ENCODE assay signal across 8 mouse cellular contexts in the genomic region with DNA sequence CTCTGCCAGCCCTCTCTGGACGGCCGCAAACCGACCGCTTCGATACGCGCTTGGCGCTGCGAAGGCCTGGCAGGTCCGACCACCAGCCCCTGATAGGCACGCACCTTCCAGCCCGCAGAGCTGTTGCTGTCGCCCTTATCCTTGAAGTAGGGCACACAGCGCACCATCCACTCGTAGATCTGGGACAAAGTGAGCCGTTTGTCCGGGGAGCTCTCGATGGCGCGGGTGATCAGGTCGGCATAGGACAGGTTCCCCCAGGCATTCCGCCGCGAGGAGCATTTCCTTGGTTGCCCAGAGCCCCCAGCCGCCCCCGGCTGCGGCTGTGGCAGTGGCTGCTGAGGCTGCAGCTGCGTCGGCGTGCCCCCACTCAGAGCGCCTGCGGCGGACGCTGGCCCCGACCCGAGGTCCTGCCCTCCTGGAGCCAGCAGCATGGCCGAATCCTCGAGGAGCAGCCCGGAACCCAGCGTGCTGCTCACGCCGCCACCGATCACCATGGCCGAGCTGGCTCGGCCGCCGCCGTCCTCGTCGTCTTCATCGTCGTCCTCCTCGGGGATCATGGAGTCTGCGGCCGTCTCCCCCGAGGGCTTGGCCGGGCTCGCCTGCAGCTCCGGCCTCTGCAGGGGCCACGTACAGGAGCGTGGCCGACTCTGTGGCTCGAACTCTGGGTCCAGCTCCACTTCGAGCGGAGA. TPM values are rescaled to one million over a fixed set of nuclear protein-coding genes. Genes with fewer than 3 reads are reported as not detected.
DNase-seq lines count a peak whose midpoint lies in the region; ATAC-seq and TF ChIP-seq lines count a peak whose summit lies in the region.

No protein-coding gene starts in this region.

- DNase-seq in kidney, adult 18-20 months, result peak; percentile 53
- DNase-seq in kidney, adult 8-10 months, result no peak
- DNase-seq in adrenal gland, postnatal 36 days, result peak; percentile 46 to 48
- no peak for DNase-seq in forebrain, embryonic 14.5 days (ENCODE audit: low spot score)
- no peak for DNase-seq in frontal cortex, adult 2 months (ENCODE audit: extremely low spot score in 1 of 2, low spot score in 1 of 2)

- H3K27me3 ChIP-seq in forebrain, embryonic 14.5 days (replicated peaks; ENCODE audit: control insufficient read depth, insufficient read depth, low read length), result 0 out of 2 replicates have a peak, but pooled peaks cover 3% of the 10 kb centered on the region
- H3K27me3 ChIP-seq in intestine, postnatal 0 days (replicated peaks; ENCODE audit: control insufficient read depth, insufficient read depth, low read length), result no peaks in the 10 kb centered on the region
- no peaks in the 10 kb centered on the region for H3K27me3 ChIP-seq in lung, embryonic 16.5 days (ENCODE audit: control insufficient read depth, insufficient read depth, low read depth, low read length)
- H3K27me3 ChIP-seq in small intestine, adult 2 months (ENCODE audit: control insufficient read depth, insufficient read depth, low read length), result no peaks in the 10 kb centered on the region

- H3K4me3 ChIP-seq in forebrain, embryonic 14.5 days (ENCODE audit: low read depth, low read length), result peak overlapping the region; percentile 80
- H3K4me3 ChIP-seq in intestine, postnatal 0 days (ENCODE audit: low read depth, low read length), result peak overlapping the region; percentile 85
- peak overlapping the region; percentile 73 for H3K4me3 ChIP-seq in lung, embryonic 16.5 days (ENCODE audit: low read length)
- H3K4me3 ChIP-seq in small intestine, adult 2 months (ENCODE audit: low read depth, low read length), result peak overlapping the region; percentile 97

- H3K4me2 ChIP-seq in forebrain, embryonic 14.5 days (ENCODE audit: low read length), result peak overlapping the region; percentile 99
- H3K4me2 ChIP-seq in intestine, postnatal 0 days (replicated peaks; ENCODE audit: low read depth), result peak overlapping the region; percentile 97
- H3K4me2 ChIP-seq in lung, embryonic 16.5 days (ENCODE audit: low read depth, low read length), result peak overlapping the region; percentile 96

- H3K27ac ChIP-seq in forebrain, embryonic 14.5 days (ENCODE audit: low read depth, low read length), result no peak overlapping the region
- H3K27ac ChIP-seq in intestine, postnatal 0 days (ENCODE audit: low read depth, low read length), result peak overlapping the region; percentile 98
- H3K27ac ChIP-seq in lung, embryonic 16.5 days (ENCODE audit: low read length), result peak overlapping the region; percentile 96
- H3K27ac ChIP-seq in small intestine, adult 2 months (ENCODE audit: insufficient read depth, low read depth, low read length), result peak overlapping the region; percentile 51

- no peaks in the 10 kb centered on the region for H3K36me3 ChIP-seq in forebrain, embryonic 14.5 days (ENCODE audit: control insufficient read depth, insufficient read depth, low read length)
- H3K36me3 ChIP-seq in intestine, postnatal 0 days (ENCODE audit: control insufficient read depth, insufficient read depth), result no peaks in the 10 kb centered on the region
- H3K36me3 ChIP-seq in lung, embryonic 16.5 days (ENCODE audit: control insufficient read depth, insufficient read depth, low read length), result no peaks in the 10 kb centered on the region; the same call in 1 of the 2 replicates
- H3K36me3 ChIP-seq in small intestine, adult 2 months (ENCODE audit: control insufficient read depth, insufficient read depth, low read length), result peaks cover 10% of the 10 kb centered on the region; the same call in 1 of the 2 replicates

- peak overlapping the region; percentile 75 for H3K9ac ChIP-seq in forebrain, embryonic 14.5 days (ENCODE audit: low read length)
- H3K9ac ChIP-seq in intestine, postnatal 0 days (ENCODE audit: low read depth, low read length), result peak overlapping the region; percentile 86
- peak overlapping the region; percentile 85 for H3K9ac ChIP-seq in lung, embryonic 16.5 days (ENCODE audit: low read length)

- no peak for TF ChIP-seq CTCF in intestine, postnatal 0 days (IDR thresholded peaks at IDR 0.05; ENCODE audit: low read depth)
- no peak for TF ChIP-seq CTCF in small intestine, adult 2 months (IDR thresholded peaks at IDR 0.05; ENCODE audit: extremely low read depth, insufficient read length, insufficient replicate concordance, low read depth, low read length)

- H3K4me1 ChIP-seq in forebrain, embryonic 14.5 days (ENCODE audit: control insufficient read depth, insufficient read depth, low read length), result peaks cover 15% of the 10 kb centered on the region
- peaks cover 20% of the 10 kb centered on the region for H3K4me1 ChIP-seq in intestine, postnatal 0 days (replicated peaks; ENCODE audit: control insufficient read depth, insufficient read depth, low read length)
- peaks cover 41% of the 10 kb centered on the region for H3K4me1 ChIP-seq in lung, embryonic 16.5 days (replicated peaks; ENCODE audit: control insufficient read depth, insufficient read depth, low read length)
- peaks cover 30% of the 10 kb centered on the region for H3K4me1 ChIP-seq in small intestine, adult 2 months (ENCODE audit: control insufficient read depth, insufficient read depth, insufficient read length, low read length)

- WGBS in forebrain, embryonic 14.5 days, result 1% methylated on average over 63 of the region's 65 CpGs
- 5% methylated on average over 65 of the region's 65 CpGs for WGBS in intestine, postnatal 0 days
- 3% methylated on average over 56 of the region's 65 CpGs for WGBS in lung, embryonic 16.5 days
- WGBS in small intestine, adult 2 months, result 7% methylated on average over 65 of the region's 65 CpGs

- H3K9me3 ChIP-seq in forebrain, embryonic 14.5 days (replicated peaks; ENCODE audit: control insufficient read depth, low read length), result no peaks in the 10 kb centered on the region
- no peaks in the 10 kb centered on the region for H3K9me3 ChIP-seq in intestine, postnatal 0 days (ENCODE audit: control insufficient read depth)
- no peaks in the 10 kb centered on the region for H3K9me3 ChIP-seq in lung, embryonic 16.5 days (ENCODE audit: control insufficient read depth, low read length)

- ATAC-seq in forebrain, embryonic 14.5 days, result no peak
- ATAC-seq in intestine, postnatal 0 days, result no peak
- no peak for ATAC-seq in lung, embryonic 16.5 days (ENCODE audit: low read depth)

- no peak for TF ChIP-seq POLR2A in small intestine, adult 2 months (IDR thresholded peaks at IDR 0.05; ENCODE audit: low read depth, low read length)

RNA-seq across cellular contexts. Expression of a gene that starts 1.7 kb away (rescaled TPM):
- total RNA-seq in adrenal gland, postnatal 36 days (2021), result 10 to 100 TPM; 56.9 to 78.5 TPM
- 5.4 and 5.6 TPM in 2 replicates for polyA plus RNA-seq in forebrain, embryonic 14.5 days (2014; fragmentation: Nextera tagmentation; extraction: Ambion mirVana)
- polyA plus RNA-seq in intestine, postnatal 0 days (2015; fragmentation: Nextera tagmentation; extraction: Ambion mirVana), result 9.3 and 9.8 TPM in 2 replicates
- 10.2 and 10.7 TPM in 2 replicates for polyA plus RNA-seq in lung, embryonic 16.5 days (2015; fragmentation: Nextera tagmentation; extraction: Ambion mirVana)
- 25.5 and 49.5 TPM in 2 replicates for polyA plus RNA-seq in small intestine, adult 2 months (2012; rRNA removed)
- 24.9 and 28.3 TPM in 2 replicates for polyA plus RNA-seq in frontal cortex, adult 2 months (2012; rRNA removed)

Comparison
In these comparisons a context has a peak if more than half of its experiments do, and no peak if none do; other contexts are left out.
1. DNase-seq: peak in kidney, adult 18-20 months (single experiment) and adrenal gland, postnatal 36 days (2 of 2); none in kidney, adult 8-10 months (0 of 2), forebrain, embryonic 14.5 days (single experiment) and frontal cortex, adult 2 months (0 of 2).
2. Peak in every context shown above with its lines, with median percentiles within 50 percentile points of each other: H3K4me2 ChIP-seq, H3K4me3 ChIP-seq and H3K9ac ChIP-seq.